Mouse (Mus musculus) A20 (cell line): ENCODE results near the gene Havcr2.
"Not testable (repeated sequence)": the region's sequence is repeated elsewhere in the genome, so short reads cannot be mapped to it uniquely, and the experiment has no call there.

Source experiments
- DNase-seq: peaks from one replicate; pipeline ENCODE4 v3.0.0-alpha.2; 2011; ENCODE audit warnings: low read depth, low spot score

The Havcr2 gene

GRCm38 (mm10) chr11:46459960-46460359 is 5.2 kb downstream of the Havcr2 start:
- DNase-seq: no peak

- DNase-seq: peak; percentile 57
Observed at GRCm38 (mm10) chr11:46461362-46461761, 6.6 kb downstream of the Havcr2 start.

- DNase-seq: peak; percentile 44
Observed at GRCm38 (mm10) chr11:46461931-46462330, 7.2 kb downstream of the Havcr2 start.

GRCm38 (mm10) chr11:46466878-46467277 is 12.1 kb downstream of the Havcr2 start:
- DNase-seq: no peak

GRCm38 (mm10) chr11:46474220-46474619 is 19.5 kb downstream of the Havcr2 start:
- DNase-seq: no peak

GRCm38 (mm10) chr11:46479311-46479710 is 24.6 kb downstream of the Havcr2 start:
- no peak for DNase-seq

- no peak for DNase-seq
Observed at GRCm38 (mm10) chr11:46480517-46480916, 25.8 kb downstream of the Havcr2 start.

- DNase-seq: peak; percentile 28
Observed at GRCm38 (mm10) chr11:46488231-46488630, 33.5 kb downstream of the Havcr2 start.

GRCm38 (mm10) chr11:46488650-46489049 is 33.9 kb downstream of the Havcr2 start:
- DNase-seq: no peak

- no peak for DNase-seq
Observed at GRCm38 (mm10) chr11:46507146-46507545, 52.4 kb downstream of the Havcr2 start.

GRCm38 (mm10) chr11:46509900-46510299 is 55.2 kb downstream of the Havcr2 start:
- no peak for DNase-seq

GRCm38 (mm10) chr11:46521341-46521740 is 66.6 kb downstream of the Havcr2 start:
- DNase-seq: not testable (repeated sequence)

- peak; percentile 47 for DNase-seq
Observed at GRCm38 (mm10) chr11:46522719-46523118, 68.0 kb downstream of the Havcr2 start.

- no peak for DNase-seq
Observed at GRCm38 (mm10) chr11:46523912-46524311, 69.2 kb downstream of the Havcr2 start, which contains the start of gene Gm12169. Gene Gm12169, plus strand, starts transcription at chr11:46524212.

- peak; percentile 74 for DNase-seq
Observed at GRCm38 (mm10) chr11:46530149-46530548, 75.4 kb downstream of the Havcr2 start.
